Mouse (Mus musculus) frontal cortex, postnatal 25 days (tissue): ENCODE measurements around the gene Klhdc3.
A peak's percentile ranks its signal among the peaks of the same experiment; 100 is the strongest.

Source experiments
- DNase-seq, 2 experiments: peaks; one replicate each; pipeline ENCODE4 v3.0.0; 2022; ENCODE audit warnings: low spot score in 2 of 2

Klhdc3 gene

DNA sequence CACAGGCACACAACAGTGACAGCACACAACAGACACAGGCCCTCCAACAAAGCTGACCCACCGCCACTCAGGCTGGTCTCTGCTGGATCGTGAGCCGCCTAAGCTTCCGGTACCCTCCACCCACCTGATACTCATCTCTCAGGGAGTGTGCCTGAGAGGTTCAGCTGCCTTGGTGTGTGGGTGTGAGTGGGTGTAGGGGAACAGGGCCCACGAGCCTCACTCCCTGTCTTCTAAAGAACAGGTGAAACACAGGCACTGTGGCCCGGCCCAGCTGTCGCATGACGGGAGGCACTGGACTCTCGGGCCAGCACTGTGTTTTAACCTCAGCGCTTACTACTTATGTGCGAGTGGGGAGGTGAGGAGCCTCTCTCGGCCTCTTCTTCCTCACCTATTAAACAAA, 21.4 kb upstream of the Klhdc3 start:
- DNase-seq: no peak

GRCm38 (mm10) chr17:46701489-46701888, 20.8 kb upstream of the Klhdc3 start:
- DNase-seq: no peak

DNA sequence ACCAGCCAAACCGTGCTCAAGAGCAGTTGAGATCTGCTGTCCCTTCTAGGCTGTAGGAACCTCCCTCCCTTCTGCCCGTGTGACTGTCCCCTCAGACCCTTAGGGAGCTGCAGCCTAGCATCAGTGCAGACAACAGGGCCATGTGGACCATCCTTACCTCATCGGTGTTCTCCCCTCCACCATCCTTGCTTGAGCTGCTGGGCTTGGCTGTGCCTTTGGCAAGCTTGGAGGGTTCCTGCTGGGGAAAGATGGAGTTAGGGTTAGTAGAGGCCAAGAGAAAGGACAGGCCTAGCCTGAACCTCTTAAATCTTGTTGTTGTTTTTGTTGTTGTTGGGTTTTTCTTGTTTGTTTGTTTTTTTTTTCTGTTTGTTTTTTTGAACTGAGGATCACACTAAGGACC, 19.2 kb upstream of the Klhdc3 start:
- no peak for DNase-seq

GRCm38 (mm10) chr17:46699245-46699644, 18.5 kb upstream of the Klhdc3 start:
- DNase-seq: no peak

- no peak for DNase-seq
Measured at GRCm38 (mm10) chr17:46698515-46698914, 17.8 kb upstream of the Klhdc3 start.

DNA sequence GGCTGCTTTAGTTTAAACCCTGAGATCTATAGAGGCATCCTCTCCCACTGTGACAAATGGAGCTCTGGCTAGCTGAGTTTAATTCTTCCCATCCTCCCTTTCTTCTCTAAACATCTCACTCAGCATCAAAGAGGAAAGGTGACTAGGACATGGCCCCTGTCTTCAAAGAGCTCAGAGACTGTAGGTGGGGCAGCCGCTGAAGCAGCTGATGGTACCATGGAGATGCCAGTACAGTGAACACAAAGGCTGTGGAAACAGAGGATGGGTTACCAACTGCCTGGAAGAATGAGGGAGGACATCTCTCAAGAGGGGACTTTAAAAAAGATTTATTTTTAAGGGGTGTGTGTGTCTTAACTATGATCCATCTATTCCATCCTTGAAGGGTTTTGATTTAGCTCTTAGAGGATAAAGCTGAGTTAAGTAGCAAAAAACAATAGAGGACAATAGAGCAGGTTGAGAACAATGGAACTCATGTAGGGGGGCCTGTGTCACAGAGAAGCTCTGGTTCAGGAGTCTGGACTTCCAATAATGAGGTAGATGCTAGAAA, 13.9 kb upstream of the Klhdc3 start:
- no peak for DNase-seq

- no peak for DNase-seq
Measured at GRCm38 (mm10) chr17:46691390-46691789, 10.7 kb upstream of the Klhdc3 start.

- no peak for DNase-seq
Measured at GRCm38 (mm10) chr17:46690665-46691064, 10.0 kb upstream of the Klhdc3 start.

- no peak for DNase-seq
Measured at GRCm38 (mm10) chr17:46685913-46686312, 5.2 kb upstream of the Klhdc3 start.

DNA sequence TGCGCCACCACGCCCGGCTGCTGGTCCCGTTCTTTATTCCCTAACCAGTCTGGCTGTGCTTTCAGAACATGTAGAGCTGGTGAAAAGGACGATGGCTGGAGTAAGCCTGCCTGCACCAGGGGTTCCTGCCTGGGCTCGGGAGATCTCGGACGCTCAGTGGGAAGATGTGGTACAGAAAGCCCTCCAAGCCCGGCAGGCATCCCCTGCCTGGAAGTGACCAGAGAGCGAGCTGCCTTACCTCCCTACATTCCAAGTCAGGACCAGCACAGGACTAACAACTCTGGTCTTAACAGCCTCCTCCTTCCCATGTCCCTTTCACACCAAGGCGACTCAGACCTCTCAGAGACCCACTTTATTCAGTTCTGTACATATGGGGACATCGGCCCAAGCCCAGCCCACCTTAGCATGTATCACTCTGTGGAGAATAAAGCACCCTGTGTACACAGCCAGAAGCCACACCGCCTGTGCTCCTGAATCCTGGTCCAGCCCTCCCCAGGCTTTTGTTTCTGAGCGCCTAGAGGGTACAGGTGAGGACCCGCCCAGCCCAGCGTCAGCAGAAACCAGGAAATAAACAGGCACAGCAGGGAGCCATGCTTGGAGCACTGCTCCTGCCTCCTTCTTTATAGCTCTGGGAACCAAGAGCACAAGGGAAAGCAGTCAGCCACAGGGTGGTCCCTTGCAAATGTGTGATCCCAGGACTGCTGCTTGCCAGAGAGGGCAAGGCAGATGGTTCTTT, 2.1 kb upstream of the Klhdc3 start:
- no peak for DNase-seq

GRCm38 (mm10) chr17:46681466-46682118, 878 bp upstream of the Klhdc3 start:
- DNase-seq: no peak

DNA sequence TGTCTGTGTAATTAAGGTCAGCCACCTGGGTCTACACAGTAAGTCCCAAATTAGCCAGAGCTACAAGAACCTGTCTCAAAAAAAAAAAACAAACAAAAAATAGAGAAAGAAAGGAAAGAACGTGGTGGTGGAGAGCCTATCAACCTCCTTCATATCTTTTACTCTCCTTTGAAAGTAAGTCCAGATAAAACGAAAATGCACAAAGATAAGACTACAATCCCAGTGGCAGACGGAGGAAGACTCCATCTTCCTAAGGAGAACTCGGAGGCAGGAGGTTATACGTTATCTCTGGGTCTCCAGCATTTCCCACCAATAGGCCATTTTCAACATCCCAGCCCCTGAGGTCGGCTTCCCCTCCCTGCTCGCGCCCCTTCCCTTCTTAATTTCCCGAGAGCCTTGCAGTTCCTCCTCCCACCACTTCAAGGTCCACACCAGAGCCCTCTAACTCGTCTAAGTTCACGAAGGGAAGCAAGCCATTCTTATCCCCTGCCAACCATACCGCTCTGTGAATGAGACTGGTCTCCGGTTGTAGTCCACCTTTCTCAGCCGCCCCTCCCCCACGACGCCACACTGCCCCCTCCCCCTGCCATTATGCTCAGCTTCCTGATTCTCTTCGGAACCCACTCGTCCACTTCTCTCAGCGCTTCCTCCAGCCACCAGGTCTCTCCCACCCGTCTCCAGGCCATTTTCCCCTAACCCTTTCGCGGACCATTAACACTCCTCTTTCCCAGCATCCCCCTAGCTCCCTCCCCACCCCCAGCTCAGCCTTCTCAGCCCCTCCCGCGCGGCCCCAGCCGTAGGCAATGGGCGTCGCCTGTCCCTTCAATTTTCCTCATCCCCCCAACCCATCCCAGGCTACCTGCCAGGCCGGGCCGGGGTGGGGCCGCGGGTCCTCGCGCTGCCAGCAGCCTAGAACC, 613 bp downstream of the Klhdc3 start:
- peak in 1 of 2 experiments; percentile 43 for DNase-seq

DNA sequence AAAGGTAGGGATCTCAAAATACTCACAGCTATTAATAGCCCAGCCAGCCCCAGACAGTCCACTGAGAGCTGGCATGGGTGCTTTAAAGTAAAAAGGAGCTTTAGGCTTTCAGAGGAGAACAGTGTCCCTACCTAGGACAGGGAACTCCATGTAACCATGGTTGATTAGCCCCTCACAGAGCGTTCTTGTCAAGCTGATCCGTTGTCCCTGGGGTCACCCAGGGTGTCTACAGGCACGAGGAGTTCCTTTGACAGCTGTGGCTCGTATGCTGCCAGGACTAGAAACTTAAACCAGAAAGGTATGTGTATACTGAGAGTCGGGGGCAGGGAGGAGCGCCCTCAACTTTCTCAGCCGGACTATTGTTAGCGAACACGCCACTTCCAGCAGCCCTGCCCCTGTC, 1.8 kb downstream of the Klhdc3 start:
- no peak for DNase-seq

DNA sequence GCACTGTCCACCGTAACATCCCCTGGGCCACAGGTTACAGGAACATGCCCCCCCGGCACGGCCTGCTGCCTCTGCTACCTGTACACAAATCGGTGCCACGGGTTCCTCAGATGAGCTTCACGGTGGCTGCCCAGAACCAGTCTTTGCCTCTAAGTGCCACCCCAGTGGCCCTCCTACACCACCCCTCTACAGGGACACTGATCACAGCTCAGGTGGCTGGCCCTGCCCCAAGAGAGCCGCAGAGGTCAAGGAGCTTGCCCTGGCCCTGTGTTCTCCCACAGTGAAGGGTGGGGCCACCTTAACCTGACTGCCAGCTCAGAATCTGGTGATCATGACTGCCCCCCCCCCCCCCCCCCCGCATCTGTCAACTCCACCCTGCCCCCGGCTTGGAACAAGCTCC, 2.3 kb downstream of the Klhdc3 start, which contains the start of gene Mea1:
TSS of gene Mea1 (plus strand) at position 378 of the 400 bp plus-strand sequence.
- DNase-seq: no peak

- DNase-seq: no peak
Measured at GRCm38 (mm10) chr17:46674530-46675283, 6.0 kb downstream of the Klhdc3 start.

DNA sequence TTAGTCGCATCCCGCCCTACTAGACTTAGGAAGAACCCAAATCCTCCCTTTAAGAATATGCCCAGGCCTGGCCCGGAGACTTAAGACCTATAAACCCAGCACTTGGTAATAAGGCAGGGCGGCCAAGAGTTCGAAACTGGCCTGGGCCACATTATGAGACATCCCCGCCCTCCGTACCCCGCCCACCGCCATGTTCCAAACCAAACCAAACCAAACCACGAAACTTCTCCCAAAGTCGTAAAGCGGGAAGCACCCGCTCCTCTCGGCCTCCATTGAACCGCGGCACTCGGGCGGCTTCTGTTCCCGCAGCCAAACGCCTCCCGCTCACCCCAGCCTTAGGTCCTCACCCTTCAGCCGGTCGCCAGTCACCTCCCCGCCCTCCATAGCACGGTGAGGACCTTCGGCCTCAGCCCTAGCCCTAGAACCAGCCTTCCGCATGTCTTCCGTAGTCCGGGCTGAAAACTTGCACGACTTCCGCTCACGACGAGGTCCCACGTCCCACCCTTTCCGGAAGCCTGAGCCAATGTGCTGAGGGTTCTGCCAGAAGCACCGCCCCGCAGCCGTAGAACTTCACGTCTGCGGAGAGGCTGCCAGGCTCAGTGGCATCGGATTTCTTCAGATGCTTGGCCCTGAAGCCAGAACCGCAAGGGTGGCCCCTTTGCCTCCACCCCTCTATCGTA, 6.7 kb downstream of the Klhdc3 start, which contains the start of gene Rrp36:
TSS of gene Rrp36 (minus strand) at position 503 of the 680 bp plus-strand sequence.
- DNase-seq: peak; percentile 62 to 83

DNA sequence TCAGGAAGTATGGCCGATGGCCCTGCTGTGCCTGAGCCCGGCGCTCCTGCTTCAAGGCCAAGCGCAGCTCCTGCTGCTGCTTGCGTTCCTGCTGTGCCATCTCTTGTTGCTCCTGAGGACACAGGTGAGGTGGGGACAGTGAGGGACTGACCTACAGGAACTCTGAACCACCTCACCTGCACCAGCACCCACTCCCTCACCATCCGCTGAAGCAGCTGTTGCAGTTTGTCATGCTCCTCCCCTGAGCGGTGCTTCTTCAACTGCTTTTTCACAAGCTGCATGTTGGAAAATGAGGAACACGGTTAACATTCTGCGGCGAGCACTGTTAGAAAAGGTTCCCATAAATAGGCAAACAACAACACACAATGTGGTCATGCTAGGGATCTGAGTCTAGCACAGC, 10.8 kb downstream of the Klhdc3 start:
- no peak for DNase-seq

DNA sequence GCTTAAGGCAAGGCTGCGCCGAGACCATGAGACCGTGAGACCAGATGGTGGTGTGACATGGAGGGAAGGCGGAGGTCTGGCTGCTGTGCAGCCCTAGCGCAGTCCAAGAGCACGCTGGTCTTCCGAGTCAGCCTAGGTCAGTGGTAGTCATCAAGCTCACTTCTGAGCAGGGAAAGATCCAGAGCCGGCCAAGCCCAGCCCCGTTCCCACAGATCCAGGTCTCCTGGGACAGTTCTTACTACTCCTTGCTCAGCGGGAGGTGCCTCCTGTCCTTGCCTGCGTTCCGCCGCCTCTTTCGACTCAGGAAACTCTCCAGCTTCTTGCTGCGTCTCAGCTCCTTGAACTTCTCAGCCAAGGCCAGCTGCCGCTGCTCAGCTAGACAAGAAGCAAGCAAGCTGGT, 13.0 kb downstream of the Klhdc3 start:
- DNase-seq: no peak

- no peak for DNase-seq
Measured at GRCm38 (mm10) chr17:46662730-46663129, 18.0 kb downstream of the Klhdc3 start.

- no peak for DNase-seq
Measured at GRCm38 (mm10) chr17:46661981-46662380, 18.7 kb downstream of the Klhdc3 start.

- no peak for DNase-seq
Measured at GRCm38 (mm10) chr17:46661351-46661750, 19.4 kb downstream of the Klhdc3 start.
